Mouse (Mus musculus) limb, embryonic 12.5 days (tissue): Measurements from ENCODE around the gene Tmem145. TPM values are rescaled to one million over a fixed set of nuclear protein-coding genes. Genes with fewer than 3 reads are reported as not detected.

Source experiments
- ATAC-seq: fragments of 200-750 bp; cut with Nextera tagmentation; 2 replicates; pipeline ENCODE4 v1.8.0; 2017; ENCODE audit warnings: low read depth, moderate TSS enrichment; ENCODE audit not compliant: insufficient number of reproducible peaks, insufficient read depth, low FRiP score, low TSS enrichment
- H3K27ac ChIP-seq: fragments of 300-500 bp; sonication (generic); 2 replicates; pipeline ENCODE4 v1.5.1; 2016; ENCODE audit warnings: mild to moderate bottlenecking, moderate library complexity
- H3K27me3 ChIP-seq: fragments of 300-500 bp; sonication (generic); 2 replicates; pipeline ENCODE4 v1.6.1; 2016; ENCODE audit warnings: mild to moderate bottlenecking, moderate library complexity
- H3K36me3 ChIP-seq: fragments of 300-500 bp; sonication (generic); 2 replicates; pipeline ENCODE4 v1.6.1; 2016; ENCODE audit warnings: mild to moderate bottlenecking, moderate library complexity
- H3K4me1 ChIP-seq: fragments of 300-500 bp; sonication (generic); replicated peaks from 2 replicates; pipeline ENCODE4 v1.6.1; 2016
- H3K4me2 ChIP-seq: fragments of 300-500 bp; sonication (generic); 2 replicates; pipeline ENCODE4 v1.6.1; 2016; ENCODE audit warnings: mild to moderate bottlenecking, moderate library complexity
- H3K4me3 ChIP-seq: fragments of 300-500 bp; sonication (generic); replicated peaks from 2 replicates; pipeline ENCODE4 v1.5.1; 2016; ENCODE audit warnings: mild to moderate bottlenecking
- H3K9ac ChIP-seq: fragments of 300-500 bp; sonication (generic); replicated peaks from 2 replicates; pipeline ENCODE4 v1.6.1; 2016; ENCODE audit warnings: mild to moderate bottlenecking, moderate library complexity
- H3K9me3 ChIP-seq: fragments of 300-500 bp; sonication (generic); 2 replicates; pipeline ENCODE4 v1.6.1; 2016; ENCODE audit warnings: mild to moderate bottlenecking, moderate library complexity
- WGBS: fragments of 180-500 bp; shearing (Covaris S2); methylation state at CpG from one replicate; pipeline ENCODE4 v1.1.7; 2016; 5-methylcytosine and 5-hydroxymethylcytosine counted together
- polyA plus RNA-seq: library from polyadenylated mRNA; unstranded; fragments of >200 nt; fragmentation: Nextera tagmentation; extraction: Ambion mirVana; gene quantifications from 2 replicates; pipeline ENCODE4 v1.2.1, GENCODE M21; 2016

Tmem145 gene
- polyA plus RNA-seq, 1 experiment from 2014 or later: 1.1 TPM

GRCm38 (mm10) chr7:25269545-25270271 is 36.2 kb upstream of the Tmem145 start:
- peak overlapping the region; percentile 81 for H3K4me2 ChIP-seq
- peak overlapping the region; percentile 68; the same call in 1 of the 2 replicates for H3K9ac ChIP-seq
- H3K4me1 ChIP-seq: peaks cover 29% of the 10 kb centered on the region
- H3K4me3 ChIP-seq: peak overlapping the region; percentile 72
- no peak for ATAC-seq
- H3K27me3 ChIP-seq: no peaks in the 10 kb centered on the region
- peaks cover 31% of the 10 kb centered on the region for H3K36me3 ChIP-seq
- WGBS: 85% methylated on average over 8 of the region's 8 CpGs
- no peaks in the 10 kb centered on the region for H3K9me3 ChIP-seq
- no peak overlapping the region for H3K27ac ChIP-seq

GRCm38 (mm10) chr7:25270652-25271633 is 35.0 kb upstream of the Tmem145 start:
- ATAC-seq: no peak
- Histone ChIP-seq H3K4me2 (no peak overlapping the region), H3K9me3 (no peaks in the 10 kb centered on the region), H3K4me1 (peaks cover 42% of the 10 kb centered on the region), H3K36me3 (peaks cover 39% of the 10 kb centered on the region), H3K27me3 (no peaks in the 10 kb centered on the region), H3K4me3 (no peak overlapping the region), H3K9ac (no peak overlapping the region), H3K27ac (no peak overlapping the region)
- 88% methylated on average over 35 of the region's 35 CpGs for WGBS

- H3K9me3 ChIP-seq: no peaks in the 10 kb centered on the region
- H3K4me2 ChIP-seq: no peak overlapping the region
- no peaks in the 10 kb centered on the region for H3K27me3 ChIP-seq
- WGBS: 88% methylated on average over 30 of the region's 30 CpGs
- H3K27ac ChIP-seq: no peak overlapping the region
- no peak overlapping the region for H3K4me3 ChIP-seq
- H3K36me3 ChIP-seq: peaks cover 39% of the 10 kb centered on the region
- H3K4me1 ChIP-seq: peaks cover 44% of the 10 kb centered on the region
- ATAC-seq: no peak
- H3K9ac ChIP-seq: no peak overlapping the region
These were observed 34.1 kb upstream of the Tmem145 start for GRCm38 (mm10) chr7:25271651-25272444.

GRCm38 (mm10) chr7:25272445-25273258 is 33.3 kb upstream of the Tmem145 start:
- Histone ChIP-seq H3K9ac (peak overlapping the region; percentile 23; the same call in 1 of the 2 replicates), H3K4me3 (no peak overlapping the region), H3K27ac (no peak overlapping the region), H3K36me3 (peaks cover 39% of the 10 kb centered on the region), H3K4me2 (no peak overlapping the region), H3K9me3 (no peaks in the 10 kb centered on the region), H3K27me3 (no peaks in the 10 kb centered on the region), H3K4me1 (peaks cover 50% of the 10 kb centered on the region)
- WGBS: 85% methylated on average over 38 of the region's 38 CpGs
- ATAC-seq: no peak

GRCm38 (mm10) chr7:25273259-25274241 is 32.4 kb upstream of the Tmem145 start:
- peaks cover 54% of the 10 kb centered on the region for H3K4me1 ChIP-seq
- no peak overlapping the region for H3K27ac ChIP-seq
- no peaks in the 10 kb centered on the region for H3K9me3 ChIP-seq
- no peak for ATAC-seq
- H3K4me2 ChIP-seq: no peak overlapping the region
- peaks cover 39% of the 10 kb centered on the region for H3K36me3 ChIP-seq
- H3K9ac ChIP-seq: peak overlapping the region; percentile 23; the same call in 1 of the 2 replicates
- no peaks in the 10 kb centered on the region for H3K27me3 ChIP-seq
- H3K4me3 ChIP-seq: no peak overlapping the region
- 87% methylated on average over 22 of the region's 22 CpGs for WGBS

- peaks cover 50% of the 10 kb centered on the region for H3K4me1 ChIP-seq
These were observed 31.3 kb upstream of the Tmem145 start for GRCm38 (mm10) chr7:25274571-25274970.

GRCm38 (mm10) chr7:25274996-25275395 is 30.9 kb upstream of the Tmem145 start:
- 82% methylated on average over 3 of the region's 3 CpGs for WGBS
- Histone ChIP-seq H3K36me3 (peaks cover 39% of the 10 kb centered on the region), H3K9ac (peak overlapping the region; percentile 14), H3K4me3 (no peak overlapping the region), H3K9me3 (no peaks in the 10 kb centered on the region), H3K27ac (peak overlapping the region; percentile 47; the same call in 1 of the 2 replicates), H3K4me1 (peaks cover 48% of the 10 kb centered on the region), H3K4me2 (no peak overlapping the region), H3K27me3 (no peaks in the 10 kb centered on the region)
- no peak for ATAC-seq

More at GRCm38 (mm10) chr7:25274571-25274970, 31.3 kb upstream of the Tmem145 start:
- H3K27ac ChIP-seq: peak overlapping the region; percentile 47; the same call in 1 of the 2 replicates
- peak overlapping the region; percentile 14 for H3K9ac ChIP-seq
- H3K4me2 ChIP-seq: no peak overlapping the region
- no peak for ATAC-seq
- H3K36me3 ChIP-seq: peaks cover 39% of the 10 kb centered on the region
- 38% methylated on average over 5 of the region's 5 CpGs for whole genome bisulfite sequencing
- H3K9me3 ChIP-seq: no peaks in the 10 kb centered on the region
- H3K4me3 ChIP-seq: no peak overlapping the region
- no peaks in the 10 kb centered on the region for H3K27me3 ChIP-seq

- Histone ChIP-seq H3K9ac (no peak overlapping the region), H3K36me3 (peaks cover 38% of the 10 kb centered on the region), H3K27ac (peak overlapping the region; percentile 56; the same call in 1 of the 2 replicates), H3K4me2 (peak overlapping the region; percentile 19; the same call in 1 of the 2 replicates), H3K27me3 (no peaks in the 10 kb centered on the region), H3K9me3 (no peaks in the 10 kb centered on the region), H3K4me3 (peak overlapping the region; percentile 4; the same call in 1 of the 2 replicates), H3K4me1 (peaks cover 53% of the 10 kb centered on the region)
- no peak for ATAC-seq
- WGBS: 35% methylated on average over 9 of the region's 9 CpGs
These were observed 30.2 kb upstream of the Tmem145 start for GRCm38 (mm10) chr7:25275555-25276298.

- Histone ChIP-seq H3K4me1 (peaks cover 63% of the 10 kb centered on the region), H3K27ac (peak overlapping the region; percentile 100), H3K27me3 (no peaks in the 10 kb centered on the region), H3K9ac (no peak overlapping the region; the same call in 1 of the 2 replicates), H3K4me2 (peak overlapping the region; percentile 98), H3K36me3 (peaks cover 22% of the 10 kb centered on the region), H3K9me3 (no peaks in the 10 kb centered on the region), H3K4me3 (peak overlapping the region; percentile 78)
- WGBS: 81% methylated on average over 4 of the region's 4 CpGs
- ATAC-seq: no peak
These were observed 28.5 kb upstream of the Tmem145 start for GRCm38 (mm10) chr7:25277405-25277804.
